Mouse (Mus musculus): ENCODE data around the gene Amz1. TPM values are rescaled to one million over a fixed set of nuclear protein-coding genes. Genes with fewer than 3 reads are reported as not detected.

Amz1 gene
- total RNA-seq, 2 experiments from 2014 or later: 1.2 TPM; not detected in 1

- no peak for ATAC-seq (replicated peaks; ENCODE audit: low FRiP score, poor library complexity, severe bottlenecking)
Observed at GRCm38 (mm10) chr5:140796051-140796450, 72.1 kb downstream of the Amz1 start.

GRCm38 (mm10) chr5:140798158-140798557 is 74.2 kb downstream of the Amz1 start:
- ATAC-seq (replicated peaks; ENCODE audit: low FRiP score, poor library complexity, severe bottlenecking): no peak

DNA sequence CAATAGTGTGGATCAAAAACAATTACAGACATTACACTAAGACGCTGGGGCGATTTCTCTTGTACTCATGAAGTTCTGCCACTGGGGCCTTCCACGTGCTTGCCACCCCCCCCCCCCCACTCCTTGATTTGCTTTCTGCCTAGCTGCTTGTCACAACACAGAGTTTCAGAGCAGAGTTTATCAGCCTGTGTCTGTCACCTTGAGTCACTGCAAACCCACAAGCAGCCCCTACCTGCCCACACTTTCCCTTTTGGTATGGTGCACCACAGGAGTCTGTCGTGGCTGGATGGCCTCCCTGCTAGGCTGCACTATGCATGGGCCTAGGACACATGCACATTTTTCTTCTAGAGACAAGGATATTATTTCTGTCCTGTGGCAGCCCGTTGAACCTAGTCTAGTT is 74.8 kb downstream of the Amz1 start:
- ATAC-seq (replicated peaks; ENCODE audit: low FRiP score, poor library complexity, severe bottlenecking): no peak

DNA sequence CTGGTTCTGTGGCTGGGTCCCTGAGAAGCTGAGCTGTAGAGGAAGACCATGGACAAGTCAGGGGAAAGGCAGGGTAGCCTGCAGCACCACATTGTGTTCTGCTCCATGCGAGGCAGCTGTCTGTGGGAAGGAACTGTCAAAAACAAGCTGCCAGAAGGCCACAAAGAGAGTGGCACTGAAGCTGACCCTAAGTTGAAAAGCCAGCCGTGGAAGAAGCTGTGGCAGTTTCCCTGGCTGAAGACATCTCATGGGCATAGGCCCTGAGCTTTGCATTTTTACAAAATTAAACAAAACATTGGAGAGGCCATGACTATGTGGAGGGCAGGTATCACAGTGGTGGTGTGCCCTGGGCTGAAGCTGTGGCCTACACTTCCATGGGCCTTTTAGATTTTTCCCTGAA is 75.3 kb downstream of the Amz1 start:
- ATAC-seq (replicated peaks; ENCODE audit: low FRiP score, poor library complexity, severe bottlenecking): no peak

- ATAC-seq (replicated peaks; ENCODE audit: low FRiP score, poor library complexity, severe bottlenecking): no peak
Observed at GRCm38 (mm10) chr5:140800288-140800923, 76.5 kb downstream of the Amz1 start.

DNA sequence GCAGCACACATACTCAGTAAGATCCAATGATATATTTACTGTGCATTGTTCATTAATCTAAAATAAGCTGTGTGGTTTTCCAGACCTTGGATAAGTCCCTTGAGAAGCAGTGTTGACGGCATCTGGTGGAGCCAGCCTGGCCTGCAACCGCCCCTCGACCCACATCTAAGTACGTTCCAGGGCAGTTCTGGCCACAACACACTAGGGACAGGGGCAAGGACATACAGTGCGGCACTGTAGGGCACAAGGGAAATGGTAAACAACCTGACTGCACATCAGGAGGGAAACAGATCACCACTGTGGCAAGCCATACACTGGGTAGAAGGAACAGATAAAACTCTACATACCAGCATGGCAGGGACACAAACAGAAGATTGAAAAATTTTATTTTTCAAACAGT is 77.9 kb downstream of the Amz1 start:
- ATAC-seq (replicated peaks; ENCODE audit: low FRiP score, poor library complexity, severe bottlenecking): no peak

DNA sequence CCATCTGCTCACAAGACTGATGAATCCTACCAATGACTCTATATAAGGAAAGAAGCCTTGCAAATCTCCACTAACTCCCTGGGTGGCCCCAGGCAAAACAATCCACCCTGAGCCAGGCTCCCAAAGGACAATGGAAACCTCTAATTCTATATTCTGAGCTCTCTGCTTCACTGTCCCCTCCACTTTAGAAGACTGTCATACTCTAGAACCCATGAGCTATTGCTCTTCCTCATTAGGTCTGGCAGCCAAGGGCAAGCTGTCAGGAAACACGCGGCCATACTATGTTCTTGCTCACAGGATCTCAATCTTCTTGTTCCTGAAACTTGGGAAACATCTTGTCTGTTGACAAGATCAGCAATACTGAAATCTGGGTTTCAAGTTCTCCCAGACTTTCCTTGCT is 82.3 kb downstream of the Amz1 start:
- ATAC-seq (replicated peaks; ENCODE audit: low FRiP score, poor library complexity, severe bottlenecking): no peak

DNA sequence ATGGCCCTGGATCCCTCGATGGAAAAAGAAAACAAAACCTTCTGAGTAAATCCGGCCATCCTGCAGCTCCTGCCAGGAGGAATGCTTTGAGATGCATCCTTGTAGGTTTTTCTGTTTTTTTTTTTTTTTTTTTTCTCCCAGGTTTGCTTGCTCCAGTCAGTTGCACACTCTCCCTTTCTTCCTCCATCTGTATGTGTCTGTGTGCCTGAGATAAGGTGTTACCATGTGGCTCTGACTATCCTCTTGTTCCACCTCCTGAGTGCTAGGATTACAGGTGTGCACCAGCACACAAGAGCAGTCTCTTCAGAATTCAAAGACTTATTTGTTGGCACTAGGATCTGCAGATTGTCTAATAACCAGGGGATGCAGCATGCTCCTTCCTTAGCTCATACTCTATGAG is 83.0 kb downstream of the Amz1 start:
- ATAC-seq (replicated peaks; ENCODE audit: low FRiP score, poor library complexity, severe bottlenecking): no peak

Other genes with a start within 250 kb of the Amz1 start
- 9.2 and 12.3 TPM in 2 replicates for gene Chst12, start 218.6 kb upstream of the Amz1 start, total RNA-seq (2015; ENCODE audit: low replicate concordance)
- gene Chst12, start 218.6 kb upstream of the Amz1 start, total RNA-seq (2017; ENCODE audit: low replicate concordance): 11.4 and 11.7 TPM in 2 replicates
- not detected in 2 replicates for gene Grifin, start 159.1 kb upstream of the Amz1 start, total RNA-seq (2015; ENCODE audit: low replicate concordance)
- gene Grifin, start 159.1 kb upstream of the Amz1 start, total RNA-seq (2017; ENCODE audit: low replicate concordance): not detected in 2 replicates
- 19.7 and 20.5 TPM in 2 replicates for gene Lfng, start 116.8 kb upstream of the Amz1 start, total RNA-seq (2015; ENCODE audit: low replicate concordance)
- gene Lfng, start 116.8 kb upstream of the Amz1 start, total RNA-seq (2017; ENCODE audit: low replicate concordance): 1.9 and 11.4 TPM in 2 replicates
- 21.8 and 26.7 TPM in 2 replicates for gene Ttyh3, start 75.1 kb upstream of the Amz1 start, total RNA-seq (2015; ENCODE audit: low replicate concordance)
- gene Ttyh3, start 75.1 kb upstream of the Amz1 start, total RNA-seq (2017; ENCODE audit: low replicate concordance): 21.2 and 23.2 TPM in 2 replicates
- 1.7 and 2.5 TPM in 2 replicates for gene Iqce, start 21.7 kb upstream of the Amz1 start, total RNA-seq (2015; ENCODE audit: low replicate concordance)
- gene Iqce, start 21.7 kb upstream of the Amz1 start, total RNA-seq (2017; ENCODE audit: low replicate concordance): 3.3 and 6.2 TPM in 2 replicates
- 0.84 and 2.2 TPM in 2 replicates for gene Brat1, start 19.1 kb upstream of the Amz1 start, total RNA-seq (2015; ENCODE audit: low replicate concordance)
- 1.9 and 2.0 TPM in 2 replicates for gene Brat1, start 19.1 kb upstream of the Amz1 start, total RNA-seq (2017; ENCODE audit: low replicate concordance)
- 10.9 and 19.8 TPM in 2 replicates for gene Gna12, start 106.3 kb downstream of the Amz1 start, total RNA-seq (2015; ENCODE audit: low replicate concordance)
- 11.9 and 12.6 TPM in 2 replicates for gene Gna12, start 106.3 kb downstream of the Amz1 start, total RNA-seq (2017; ENCODE audit: low replicate concordance)

Measured in erythroid progenitor cell, adult 5-6 weeks (primary cell).